Mouse (Mus musculus): Measurements from ENCODE around the gene Lyrm7.

Gene Lyrm7

DNA sequence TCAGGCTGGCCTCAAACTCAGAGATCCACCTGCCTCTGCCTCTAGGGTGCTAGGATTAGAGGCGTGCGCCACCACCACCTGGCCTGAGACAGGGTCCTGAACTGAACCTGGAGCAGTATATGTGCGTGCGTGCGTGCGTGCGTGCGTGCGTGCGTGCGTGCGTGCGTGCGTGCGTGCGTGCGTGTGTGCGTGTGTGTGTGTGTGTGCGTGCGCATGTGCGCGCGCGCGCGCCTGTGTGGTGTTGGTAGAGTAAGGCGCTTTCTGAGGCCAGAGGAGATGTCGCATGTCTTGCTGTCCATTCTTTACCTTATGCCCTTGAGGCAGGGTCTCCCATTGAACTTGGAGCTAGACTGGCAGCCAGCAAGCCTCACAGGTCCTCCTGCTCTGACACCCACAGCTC lies 53.8 kb downstream of the Lyrm7 start:
- CTCF ChIA-PET: interaction anchor here (0.6 kb wide), 1 partner anchor 203 kb away, joined by 3 read pairs; no protein-coding TSS in a partner anchor

DNA sequence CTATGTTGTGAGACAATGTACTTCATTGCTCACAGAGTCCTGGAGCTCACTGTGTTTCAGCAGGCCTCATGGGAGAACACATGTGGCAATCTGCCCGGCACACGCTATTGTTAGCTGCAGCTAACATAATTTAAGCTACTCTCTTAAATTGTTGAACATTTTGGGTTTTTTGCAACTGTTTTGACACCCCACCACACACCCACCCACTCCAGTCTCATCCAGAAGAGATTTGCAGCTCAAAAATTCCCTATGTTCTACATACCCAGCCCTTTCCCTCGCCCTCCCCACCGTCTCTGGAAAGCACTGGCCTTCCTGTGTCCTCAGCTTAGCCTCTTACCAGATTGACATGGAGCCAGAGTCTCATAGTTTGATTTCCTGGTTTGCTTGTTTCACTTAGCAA lies 55.5 kb downstream of the Lyrm7 start:
- CTCF ChIA-PET: no interaction called here

DNA sequence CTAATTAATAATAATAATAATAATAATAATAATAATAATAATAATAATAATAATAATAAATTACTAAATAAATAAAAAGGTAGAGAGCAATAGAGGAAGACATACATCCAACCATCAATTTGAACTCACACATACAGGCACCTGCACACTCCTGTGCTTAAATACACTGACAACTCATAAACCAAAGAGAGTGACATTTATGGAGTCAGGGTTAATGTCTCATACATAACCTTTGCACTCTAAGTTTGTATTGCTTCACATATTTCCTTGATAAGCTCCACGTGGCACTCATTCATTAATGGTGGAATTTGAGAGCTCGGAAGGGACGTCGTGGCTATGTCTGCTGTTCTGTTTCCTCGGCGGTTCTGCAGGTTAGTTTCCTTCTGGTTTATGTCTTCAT lies 58.1 kb downstream of the Lyrm7 start:
- CTCF ChIA-PET: interaction anchor here (1.1 kb wide), 1 partner anchor 15 kb away, joined by 3 read pairs; the partner anchor contains the start of gene Cdc42se2

DNA sequence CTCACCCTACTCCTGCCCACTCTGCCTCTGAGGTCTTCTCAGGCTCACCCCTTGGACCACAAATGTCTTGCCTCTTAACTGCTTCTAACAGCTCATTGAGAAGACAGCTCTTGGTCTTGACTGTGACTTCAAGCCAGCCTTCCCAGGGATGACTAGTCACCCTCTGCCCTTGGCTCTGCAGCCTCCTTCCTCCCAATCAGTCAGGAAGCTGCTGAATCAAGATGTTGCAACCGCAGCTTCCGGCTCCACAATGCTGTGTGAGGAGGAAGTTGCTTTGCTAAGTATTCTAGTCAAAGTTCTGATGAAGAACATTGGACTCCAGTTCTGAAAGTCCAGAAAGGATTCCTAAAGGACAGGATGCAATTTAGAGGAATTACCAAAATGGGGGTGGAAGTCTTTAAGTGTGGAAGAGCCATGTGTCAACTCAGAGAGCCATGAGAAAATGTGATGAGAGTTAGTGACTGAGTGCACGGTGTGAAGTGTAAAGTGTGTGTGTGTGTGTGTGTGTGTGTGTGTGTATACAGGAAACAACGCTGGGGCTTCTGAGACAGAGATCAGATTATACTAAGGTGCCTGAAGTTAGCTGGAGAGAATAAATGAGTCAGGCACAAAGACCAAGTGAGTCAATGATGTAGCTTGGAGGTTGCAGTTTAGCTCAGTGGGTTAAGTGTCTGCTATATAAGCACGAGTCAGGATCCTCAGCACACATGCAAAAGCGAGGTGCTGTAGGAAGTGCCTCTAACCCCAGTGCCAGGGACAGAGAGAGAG lies 58.7 kb downstream of the Lyrm7 start:
- CTCF ChIA-PET: interaction anchor here (1.1 kb wide), 1 partner anchor 14 kb away, joined by 3 read pairs; the partner anchor contains the start of gene Cdc42se2

DNA sequence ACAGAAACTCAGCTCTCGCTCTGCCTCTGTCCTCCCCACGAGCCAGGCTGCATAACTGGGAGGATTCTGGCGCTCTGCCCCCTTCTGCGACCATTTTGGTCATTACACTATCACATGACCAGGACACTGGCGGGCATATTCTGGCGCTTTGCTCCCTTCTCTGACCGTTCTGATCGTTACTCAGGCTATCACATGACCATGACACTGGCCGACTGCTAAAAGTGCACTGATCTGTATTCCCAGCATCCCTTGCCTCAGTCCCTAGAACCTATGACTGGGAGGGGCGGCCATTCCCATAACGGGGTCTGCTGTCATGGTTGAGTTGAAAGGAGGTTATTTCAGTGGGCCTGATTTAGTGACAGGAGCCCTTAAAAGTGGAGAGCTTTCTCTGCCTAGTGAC lies 64.2 kb downstream of the Lyrm7 start:
- CTCF ChIA-PET: no interaction called here

DNA sequence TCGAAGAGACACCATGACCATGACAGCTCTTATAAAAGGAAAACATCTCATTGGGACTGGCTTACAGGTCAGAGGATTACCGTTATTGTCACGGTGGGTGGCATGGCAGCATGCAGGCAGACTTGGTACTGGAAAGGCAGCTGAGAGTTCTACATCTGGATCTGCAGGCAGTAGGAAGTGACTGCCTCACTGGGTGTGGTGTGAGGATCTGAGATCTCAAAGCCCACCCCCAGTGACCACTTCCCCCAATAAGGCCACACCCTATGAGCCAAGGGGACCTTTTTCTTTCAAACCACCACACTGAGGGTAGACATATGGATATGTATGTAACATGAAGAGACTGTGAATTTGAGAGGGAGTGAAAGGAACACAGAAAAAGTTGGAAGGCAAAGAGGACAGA lies 66.0 kb downstream of the Lyrm7 start:
- CTCF ChIA-PET: no interaction called here

DNA sequence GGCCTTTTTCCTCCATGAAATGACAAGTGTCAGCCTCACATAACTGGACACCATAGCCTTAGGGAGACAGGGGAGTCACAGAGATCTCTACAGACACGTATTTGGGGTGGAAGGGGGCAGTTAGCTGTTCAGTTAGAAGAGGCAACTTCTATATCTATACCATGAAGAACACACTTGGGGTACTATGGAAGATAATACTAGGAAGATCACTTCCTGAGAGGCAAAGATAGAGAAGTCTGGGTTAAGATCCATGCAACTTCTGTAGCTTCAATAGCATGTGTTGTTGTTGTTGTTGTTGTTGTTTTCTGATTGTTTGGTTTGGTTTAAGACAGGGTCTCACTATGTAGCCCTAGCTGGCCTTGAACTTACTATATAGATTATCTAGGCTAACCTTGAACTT lies 67.5 kb downstream of the Lyrm7 start:
- CTCF ChIA-PET: no interaction called here

DNA sequence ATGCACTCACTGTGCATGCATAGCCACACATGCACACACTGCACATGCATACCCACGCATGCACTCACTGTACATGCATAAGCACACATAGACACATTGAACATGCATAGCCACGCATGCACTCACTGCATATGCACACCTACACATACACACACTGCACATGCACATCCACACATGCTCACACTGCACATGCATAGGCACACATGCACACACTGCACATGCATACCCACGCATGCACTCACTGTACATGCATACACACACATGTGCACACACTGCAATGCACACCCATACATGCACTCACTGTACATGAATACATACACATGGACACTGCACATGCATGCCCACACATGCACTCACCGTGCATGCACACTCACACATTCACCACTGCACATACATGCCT lies 69.3 kb downstream of the Lyrm7 start:
- CTCF ChIA-PET: no interaction called here

DNA sequence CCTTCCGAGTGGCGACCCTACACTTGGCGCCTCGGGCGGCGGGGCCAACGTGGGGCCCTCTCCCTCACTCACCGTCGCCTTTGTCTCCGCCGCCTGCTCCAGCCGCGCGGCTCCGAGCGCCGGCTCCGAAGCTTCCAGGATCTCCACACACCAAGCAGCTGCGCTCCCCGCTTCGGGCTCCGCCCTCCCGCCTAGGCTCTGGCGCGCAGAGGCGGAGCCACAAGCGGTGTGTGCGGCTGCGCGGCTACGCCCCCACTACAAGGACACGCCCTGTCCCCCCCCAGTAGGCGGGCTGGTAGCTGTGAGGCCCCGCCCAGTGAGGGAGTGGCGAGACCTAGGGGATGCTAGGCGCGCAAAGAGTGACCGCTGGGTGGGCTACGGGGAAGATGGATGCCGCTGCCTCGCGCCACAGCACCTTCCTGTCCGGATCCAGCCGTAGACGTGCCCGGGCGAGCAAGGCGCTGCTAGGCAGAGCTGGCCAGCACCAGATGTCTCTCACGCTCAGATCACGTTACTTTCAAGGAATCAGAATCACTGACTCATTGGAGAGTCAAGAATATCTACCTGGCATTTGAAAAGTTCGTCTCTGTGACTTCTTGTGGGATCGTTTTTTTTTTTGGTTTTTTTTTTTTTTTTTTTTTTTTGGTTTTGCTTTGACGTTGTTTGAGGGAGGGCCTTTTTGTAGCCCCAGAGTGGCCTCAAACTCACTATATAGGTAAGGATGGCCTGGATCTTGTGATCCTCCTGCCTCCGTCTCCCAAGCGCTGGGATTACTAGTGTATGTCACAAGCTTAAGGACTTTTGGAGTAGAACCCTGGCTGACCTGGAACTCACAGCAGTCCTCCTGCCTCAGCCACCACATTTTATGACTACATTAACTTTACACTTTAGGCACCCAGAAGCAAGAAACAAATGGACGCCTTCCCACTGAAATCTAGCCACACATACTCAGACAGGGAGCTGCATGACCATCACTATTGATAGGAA lies 72.9 kb downstream of the Lyrm7 start, which contains the start of gene Cdc42se2:
Cdc42se2 (minus strand) TSS at position 188 of the 987 bp plus-strand sequence.
- CTCF ChIA-PET: interaction anchor here (0.9 to 1.0 kb wide), 2 partner anchors 14 to 46 kb away, joined by 3 to 7 read pairs; no protein-coding TSS in a partner anchor

DNA sequence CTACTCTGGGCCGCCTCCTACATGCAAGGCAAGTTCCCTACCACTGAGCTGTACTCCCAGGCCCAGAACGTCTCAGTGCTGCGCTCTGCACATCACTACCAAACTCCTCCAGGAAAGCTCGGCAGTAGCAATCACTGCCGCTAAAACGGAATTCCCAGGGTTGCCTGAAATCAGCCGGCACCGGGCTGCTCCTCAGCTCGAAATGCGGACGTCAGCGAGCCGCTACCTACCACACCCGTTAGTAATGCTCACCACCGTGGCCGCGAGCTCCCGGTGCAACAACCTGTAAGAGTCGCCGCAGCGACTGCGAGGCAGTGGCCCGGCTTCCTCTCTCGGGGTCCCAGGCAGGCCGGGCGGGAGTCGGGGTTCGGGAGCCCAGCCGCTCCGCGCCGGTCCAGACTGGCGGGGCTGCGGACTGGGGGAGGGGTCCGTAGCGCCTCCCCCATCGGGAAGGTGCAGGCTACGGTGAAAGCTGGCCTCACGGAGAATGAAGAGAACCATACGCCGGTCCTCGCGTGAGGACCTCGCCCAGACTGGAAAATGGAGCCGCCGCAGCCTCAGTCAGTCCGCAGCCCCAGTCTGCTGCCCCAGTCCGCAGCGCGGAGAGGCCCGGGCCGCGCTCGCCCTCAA lies 73.7 kb downstream of the Lyrm7 start:
- CTCF ChIA-PET: interaction anchor here (0.7 to 0.9 kb wide), 2 partner anchors 47 to 74 kb away, joined by 7 read pairs; partner anchors contain the start of gene Lyrm7

DNA sequence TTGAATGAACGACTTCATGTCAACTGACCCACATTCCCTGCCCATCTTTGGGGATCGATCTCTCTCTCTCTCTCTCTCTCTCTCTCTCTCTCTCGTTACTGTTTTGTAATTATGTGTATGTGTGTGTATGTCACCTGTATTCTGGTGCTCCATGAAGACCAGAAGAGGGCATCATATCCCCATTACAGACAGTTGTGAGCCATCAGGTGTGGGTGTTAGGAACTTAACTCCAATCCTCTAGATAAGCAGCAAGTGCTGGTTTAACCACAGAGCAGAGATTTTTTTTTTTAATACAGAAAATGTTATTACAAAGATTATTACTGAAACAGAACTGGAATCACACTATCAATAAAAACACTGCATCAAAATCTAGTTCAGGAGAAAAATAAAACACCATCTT lies 75.2 kb downstream of the Lyrm7 start:
- CTCF ChIA-PET: interaction anchor here (0.7 kb wide), 1 partner anchor 71 kb away, joined by 3 read pairs; no protein-coding TSS in a partner anchor

DNA sequence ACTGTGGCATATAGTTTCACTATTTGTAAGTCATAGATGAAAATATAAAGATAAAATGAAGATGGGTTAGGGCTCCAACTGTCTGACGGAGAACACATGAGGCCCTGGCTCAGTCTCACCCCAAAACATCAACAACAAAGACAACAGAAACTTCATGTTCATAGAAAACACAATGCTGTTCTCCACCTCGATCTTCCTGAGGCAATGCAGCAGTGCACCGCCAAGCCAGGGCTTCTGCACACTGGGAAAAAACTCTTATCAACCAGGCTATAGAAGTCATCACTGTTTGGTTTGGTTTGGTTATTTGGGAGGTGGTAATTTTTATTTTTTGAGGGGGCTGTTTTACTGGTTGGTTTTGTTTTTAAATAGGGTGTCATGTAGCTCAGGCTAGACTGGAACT lies 76.3 kb downstream of the Lyrm7 start:
- CTCF ChIA-PET: no interaction called here

DNA sequence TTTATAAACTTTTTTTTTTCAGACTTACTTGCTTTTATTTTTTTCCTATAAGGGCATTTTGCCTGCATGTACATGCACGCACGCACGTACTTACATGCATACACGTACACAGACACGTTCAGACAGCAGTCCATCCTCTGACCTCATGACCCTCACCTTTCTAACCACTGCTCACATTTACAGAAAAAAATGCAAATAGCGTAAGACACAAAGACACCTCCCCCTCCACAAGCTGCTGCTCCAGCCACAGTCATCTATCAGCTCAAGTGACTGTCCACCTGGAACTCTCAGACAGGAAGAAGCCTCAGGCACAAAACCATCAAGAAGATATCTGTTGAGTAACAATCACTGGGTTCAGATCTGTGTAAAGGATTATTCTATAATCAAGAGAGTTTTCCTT lies 78.5 kb downstream of the Lyrm7 start:
- CTCF ChIA-PET: interaction anchor here (0.6 to 0.7 kb wide), 2 partner anchors 20 to 51 kb away, joined by 3 read pairs; no protein-coding TSS in a partner anchor

DNA sequence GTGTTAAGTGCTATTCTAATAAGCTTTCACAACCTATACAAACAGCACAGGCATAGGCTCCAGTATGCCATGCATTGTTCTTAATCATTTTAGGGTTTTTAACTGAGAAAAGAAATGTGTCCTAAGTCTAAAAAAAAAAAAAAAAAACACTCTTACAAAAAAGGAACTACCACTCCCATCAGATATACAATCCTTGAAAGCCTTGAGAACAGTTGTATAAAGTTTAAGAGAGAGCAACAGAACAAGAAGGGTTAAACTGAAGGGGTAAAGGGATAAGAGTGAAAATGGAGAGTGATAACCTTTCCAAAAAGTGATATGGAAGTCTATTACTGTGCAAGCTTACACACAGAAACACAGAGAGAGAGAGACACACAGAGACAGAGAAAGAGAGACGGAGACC lies 80.8 kb downstream of the Lyrm7 start:
- CTCF ChIA-PET: interaction anchor here (0.6 kb wide), 1 partner anchor 56 kb away, joined by 7 read pairs; no protein-coding TSS in a partner anchor

DNA sequence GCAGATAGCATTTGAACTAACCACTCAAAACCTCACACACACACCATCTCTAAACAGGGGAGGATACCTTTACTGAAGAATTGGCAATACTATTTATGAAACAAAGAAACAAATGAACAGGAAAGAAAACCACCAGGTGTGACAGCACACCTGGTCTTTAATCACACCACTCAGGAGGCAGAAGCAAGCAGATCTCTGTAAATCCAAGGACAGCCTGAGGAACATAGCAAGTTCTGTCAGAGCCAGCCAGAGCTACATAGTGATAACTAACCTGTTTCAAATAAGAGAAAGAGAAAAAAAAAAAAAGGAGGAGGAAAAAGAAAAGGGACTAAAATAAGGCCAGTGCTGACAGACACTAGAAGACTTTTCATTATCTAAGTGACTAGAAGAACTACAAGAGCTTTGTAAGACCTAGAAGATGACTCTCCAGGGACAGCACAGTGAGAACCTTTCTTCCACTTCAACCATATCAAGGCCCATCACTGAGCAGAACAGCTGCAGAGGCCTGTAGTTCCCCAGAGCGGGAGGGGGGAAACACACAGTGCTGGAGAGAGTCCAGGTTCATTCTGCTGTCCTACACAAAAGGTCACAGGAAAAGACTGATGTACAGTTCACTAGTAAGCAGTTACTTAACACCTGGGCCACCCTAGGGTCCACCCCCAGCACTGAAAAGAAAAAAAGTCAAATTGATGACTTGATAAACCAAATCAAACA lies 82.4 kb downstream of the Lyrm7 start:
- CTCF ChIA-PET: interaction anchor here (0.5 to 0.7 kb wide), 3 partner anchors 11 to 114 kb away, joined by 3 to 5 read pairs (median 3); no protein-coding TSS in a partner anchor

DNA sequence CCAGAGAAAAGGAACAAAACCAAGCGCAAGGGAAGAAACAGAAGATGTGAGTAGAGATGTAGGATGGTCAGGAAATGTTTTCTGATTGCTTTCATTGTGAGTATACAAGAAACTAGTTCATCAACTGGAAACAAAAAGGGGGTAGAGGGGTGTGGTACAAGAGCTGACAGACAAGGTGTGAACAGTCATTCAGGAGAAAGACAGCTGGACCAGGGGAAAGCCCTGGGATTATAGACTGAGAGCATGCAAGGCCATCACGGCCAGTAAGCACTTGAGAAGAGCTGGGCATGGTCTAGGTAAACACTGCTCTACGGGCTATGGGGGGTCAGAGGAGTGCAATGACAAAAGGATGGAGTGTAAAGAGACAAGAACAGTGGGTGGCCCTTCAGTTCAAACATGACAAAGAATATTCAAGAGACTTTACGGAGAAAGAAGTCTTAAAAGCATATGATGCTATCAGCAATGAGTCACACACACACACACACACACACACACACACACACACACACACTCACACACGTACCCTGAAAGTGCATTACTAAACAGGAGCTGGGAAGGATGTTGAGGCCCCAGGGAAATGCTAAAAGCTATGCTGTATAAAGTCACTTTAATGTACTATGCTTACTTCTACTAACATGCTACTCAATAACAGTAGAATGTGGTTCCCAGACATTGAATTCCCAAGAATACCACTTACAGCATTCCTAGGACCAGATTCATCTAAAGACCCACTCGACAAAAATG lies 83.2 kb downstream of the Lyrm7 start:
- CTCF ChIA-PET: interaction anchor here (0.5 to 0.7 kb wide), 3 partner anchors 10 to 115 kb away, joined by 3 to 5 read pairs (median 3); no protein-coding TSS in a partner anchor

All from spleen, embryonic (tissue).